Mouse (Mus musculus) CH12.LX (cell line): ENCODE results near the gene Aldh8a1.

Source experiments
- ELF1 ChIP-seq: IDR thresholded peaks from 2 replicates; pipeline ENCODE4 v1.6.1; 2014; ENCODE audit warnings: low read depth, mild to moderate bottlenecking, inconsistent platforms, low read length, improper control_type of control experiment
- HCFC1 ChIP-seq: IDR thresholded peaks from 2 replicates; pipeline ENCODE4 v1.6.1; 2012; ENCODE audit warnings: low read depth, mild to moderate bottlenecking, inconsistent platforms, low read length, improper control_type of control experiment

- no peak for TF ChIP-seq HCFC1
- TF ChIP-seq ELF1 = no peak
Measured at GRCm38 (mm10) chr10:21405707-21406534, 28.8 kb downstream of the Aldh8a1 start.
